11 mouse cellular contexts compared by ENCODE assay signal in genomic region chr19:5808955-5809711, GRCm38 (mm10). TPM values are rescaled to one million over a fixed set of nuclear protein-coding genes. Genes with fewer than 3 reads are reported as not detected.
DNase-seq lines count a peak whose midpoint lies in the region; ATAC-seq lines count a peak whose summit lies in the region.
"Had no signal": no experiment of that assay in that cellular context is flagged by ENCODE, and none has a peak within 500 bp of the region (broad histone marks: within the 10 kb centered on the region; RNA-seq: fewer than 3 reads in every experiment).

No protein-coding gene starts in this region.

- no peaks in the 10 kb centered on the region for H3K27me3 ChIP-seq in heart, embryonic 15.5 days
- H3K27me3 ChIP-seq in embryonic facial prominence, embryonic 12.5 days: no peaks in the 10 kb centered on the region
- no peaks in the 10 kb centered on the region for H3K27me3 ChIP-seq in liver, embryonic 16.5 days (ENCODE audit: control insufficient read depth, insufficient read depth, low read depth, low read length)
- H3K27me3 ChIP-seq: neural tube, embryonic 12.5 days; Patski had no signal

- H3K4me2 ChIP-seq in heart, embryonic 15.5 days: peak overlapping the region; percentile 53; the same call in 1 of the 2 replicates
- no peak overlapping the region for H3K4me2 ChIP-seq in embryonic facial prominence, embryonic 12.5 days (replicated peaks)
- H3K4me2 ChIP-seq in liver, embryonic 16.5 days (ENCODE audit: low read depth, low read length): no peak overlapping the region
- H3K4me2 ChIP-seq: neural tube, embryonic 12.5 days had no signal

- ATAC-seq in heart, embryonic 15.5 days (replicated peaks; ENCODE audit: insufficient number of reproducible peaks, insufficient read depth, low FRiP score, low read depth): no peak
- no peak for ATAC-seq in embryonic facial prominence, embryonic 12.5 days (ENCODE audit: insufficient number of reproducible peaks, insufficient read depth, low FRiP score, low TSS enrichment)
- no peak for ATAC-seq in liver, embryonic 16.5 days (ENCODE audit: low read depth)
- no peak for ATAC-seq in megakaryocyte progenitor cell, adult 5-6 weeks (replicated peaks; ENCODE audit: poor library complexity)

- H3K9me3 ChIP-seq in heart, embryonic 15.5 days (replicated peaks): no peaks in the 10 kb centered on the region
- no peaks in the 10 kb centered on the region for H3K9me3 ChIP-seq in embryonic facial prominence, embryonic 12.5 days
- H3K9me3 ChIP-seq in liver, embryonic 16.5 days (replicated peaks; ENCODE audit: control insufficient read depth, low read length): no peaks in the 10 kb centered on the region
- H3K9me3 ChIP-seq: neural tube, embryonic 12.5 days had no signal

- intact Hi-C loops in heart, postnatal 10 days (cut with DNase I): no loop called here

- H3K36me3 ChIP-seq in heart, embryonic 15.5 days: no peaks in the 10 kb centered on the region
- H3K36me3 ChIP-seq in embryonic facial prominence, embryonic 12.5 days: no peaks in the 10 kb centered on the region
- no peaks in the 10 kb centered on the region for H3K36me3 ChIP-seq in liver, embryonic 16.5 days (ENCODE audit: control insufficient read depth, insufficient read depth)
- H3K36me3 ChIP-seq: neural tube, embryonic 12.5 days had no signal

- H3K4me1 ChIP-seq in heart, embryonic 15.5 days (replicated peaks): peaks cover 87% of the 10 kb centered on the region
- peaks cover 65% of the 10 kb centered on the region for H3K4me1 ChIP-seq in embryonic facial prominence, embryonic 12.5 days
- peaks cover 44% of the 10 kb centered on the region for H3K4me1 ChIP-seq in liver, embryonic 16.5 days (ENCODE audit: control insufficient read depth, low read depth, low read length)

- peak overlapping the region; percentile 96 for H3K27ac ChIP-seq in heart, embryonic 15.5 days
- H3K27ac ChIP-seq in embryonic facial prominence, embryonic 12.5 days: peak overlapping the region; percentile 80
- peak overlapping the region; percentile 16; the same call in 1 of the 2 replicates for H3K27ac ChIP-seq in liver, embryonic 16.5 days (ENCODE audit: low read length)
- H3K27ac ChIP-seq: neural tube, embryonic 12.5 days had no signal

- peak overlapping the region; percentile 29; the same call in 1 of the 2 replicates for H3K9ac ChIP-seq in heart, embryonic 15.5 days
- no peak overlapping the region for H3K9ac ChIP-seq in embryonic facial prominence, embryonic 12.5 days
- H3K9ac ChIP-seq in liver, embryonic 16.5 days (ENCODE audit: low read depth, low read length): no peak overlapping the region
- H3K9ac ChIP-seq: neural tube, embryonic 12.5 days had no signal

- WGBS in heart, embryonic 15.5 days: 60% methylated on average over 14 of the region's 14 CpGs
- WGBS in embryonic facial prominence, embryonic 12.5 days: 56% methylated on average over 14 of the region's 14 CpGs
- WGBS in liver, embryonic 16.5 days (ENCODE audit: insufficient replicate concordance): 79% methylated on average over 14 of the region's 14 CpGs

- no peak overlapping the region for H3K4me3 ChIP-seq in heart, embryonic 15.5 days
- H3K4me3 ChIP-seq in embryonic facial prominence, embryonic 12.5 days: no peak overlapping the region
- no peak overlapping the region for H3K4me3 ChIP-seq in liver, embryonic 16.5 days (ENCODE audit: low read depth, low read length)
- H3K4me3 ChIP-seq: neural tube, embryonic 12.5 days had no signal

- no peak for DNase-seq in heart, postnatal 10 days
- DNase-seq in 3T3-L1 (ENCODE audit: low read depth, low spot score): peak; percentile 74
- no peak for DNase-seq in frontal cortex, postnatal 25 days (ENCODE audit: low spot score in 2 of 2)
- no peak for DNase-seq in gastrocnemius, adult 18-20 months (ENCODE audit: low spot score)
- DNase-seq: cerebellum, adult 8-10 months had no signal

RNA-seq across cellular contexts. Expression of gene Scyl1, which starts 37.9 kb away (rescaled TPM):
- polyA plus RNA-seq in heart, embryonic 15.5 days (2015; fragmentation: Nextera tagmentation; extraction: Ambion mirVana): 53.5 and 65.9 TPM in 2 replicates
- total RNA-seq in heart, postnatal 10 days (2021): 10 to 100 TPM; 63.4 to 65.7 TPM
- polyA plus RNA-seq in embryonic facial prominence, embryonic 12.5 days (2016; fragmentation: Nextera tagmentation; extraction: Ambion mirVana): 78.8 and 80.0 TPM in 2 replicates
- 19.3 and 21.5 TPM in 2 replicates for polyA plus RNA-seq in liver, embryonic 16.5 days (2015; fragmentation: Nextera tagmentation; extraction: Ambion mirVana)
- 15.7 and 19.9 TPM in 2 replicates for total RNA-seq in megakaryocyte progenitor cell, adult 5-6 weeks (2015)
- total RNA-seq in megakaryocyte progenitor cell, adult 5-6 weeks (2017): 23.9 and 28.2 TPM in 2 replicates
- 10 to 100 TPM; 70.6 to 74.4 TPM for total RNA-seq in gastrocnemius, adult 18-20 months (2021)

Comparison
In these comparisons a context has a peak if more than half of its experiments do, and no peak if none do; other contexts are left out.
1. H3K27ac ChIP-seq: peak in every context shown above with its lines; median percentile 96 in heart, embryonic 15.5 days; 80 in embryonic facial prominence, embryonic 12.5 days; 16 in liver, embryonic 16.5 days.